Mouse (Mus musculus) neural tube, embryonic 13.5 days (tissue): ENCODE data around the gene Rnf126. TPM values are rescaled to one million over a fixed set of nuclear protein-coding genes. Genes with fewer than 3 reads are reported as not detected.
A peak's percentile ranks its signal among the peaks of the same experiment; 100 is the strongest.

ENCODE experiments used
- ATAC-seq: fragments of 200-750 bp; cut with Nextera tagmentation; 2 replicates; pipeline ENCODE4 v1.8.0; 2017; ENCODE audit warnings: low read depth, mild to moderate bottlenecking, moderate TSS enrichment, moderate library complexity
- H3K27ac ChIP-seq: fragments of 300-500 bp; sonication (generic); replicated peaks from 2 replicates; pipeline ENCODE4 v1.5.1; 2015; ENCODE audit warnings: moderate library complexity, mild to moderate bottlenecking, inconsistent platforms
- H3K27me3 ChIP-seq: fragments of 300-500 bp; sonication (generic); 2 replicates; pipeline ENCODE4 v1.6.1; 2015; ENCODE audit warnings: mild to moderate bottlenecking, inconsistent platforms
- H3K36me3 ChIP-seq: fragments of 300-500 bp; sonication (generic); 2 replicates; pipeline ENCODE4 v1.6.1; 2015; ENCODE audit warnings: mild to moderate bottlenecking, inconsistent platforms
- H3K4me1 ChIP-seq: fragments of 300-500 bp; sonication (generic); replicated peaks from 2 replicates; pipeline ENCODE4 v1.6.1; 2015; ENCODE audit warnings: inconsistent platforms
- H3K4me2 ChIP-seq: fragments of 300-500 bp; sonication (generic); 2 replicates; pipeline ENCODE4 v1.6.1; 2015; ENCODE audit warnings: inconsistent platforms, mild to moderate bottlenecking, moderate library complexity
- H3K4me3 ChIP-seq: fragments of 300-500 bp; sonication (generic); 2 replicates; pipeline ENCODE4 v1.5.1; 2015; ENCODE audit warnings: mild to moderate bottlenecking, inconsistent platforms
- H3K9ac ChIP-seq: fragments of 300-500 bp; sonication (generic); 2 replicates; pipeline ENCODE4 v1.6.1; 2015; ENCODE audit warnings: moderate library complexity, mild to moderate bottlenecking, inconsistent platforms
- H3K9me3 ChIP-seq: fragments of 300-500 bp; sonication (generic); 2 replicates; pipeline ENCODE4 v1.6.1; 2016; ENCODE audit warnings: inconsistent platforms
- WGBS: fragments of 180-500 bp; shearing (Covaris S2); methylation state at CpG from one replicate; pipeline ENCODE4 v1.1.7; 2015; 5-methylcytosine and 5-hydroxymethylcytosine counted together
- polyA plus RNA-seq: library from polyadenylated mRNA; unstranded; fragments of >200 nt; fragmentation: Nextera tagmentation; extraction: Ambion mirVana; gene quantifications from 2 replicates; pipeline ENCODE4 v1.2.1, GENCODE M21; 2015

Gene Rnf126
- polyA plus RNA-seq, 1 experiment from 2014 or later, result 98.5 TPM

DNA sequence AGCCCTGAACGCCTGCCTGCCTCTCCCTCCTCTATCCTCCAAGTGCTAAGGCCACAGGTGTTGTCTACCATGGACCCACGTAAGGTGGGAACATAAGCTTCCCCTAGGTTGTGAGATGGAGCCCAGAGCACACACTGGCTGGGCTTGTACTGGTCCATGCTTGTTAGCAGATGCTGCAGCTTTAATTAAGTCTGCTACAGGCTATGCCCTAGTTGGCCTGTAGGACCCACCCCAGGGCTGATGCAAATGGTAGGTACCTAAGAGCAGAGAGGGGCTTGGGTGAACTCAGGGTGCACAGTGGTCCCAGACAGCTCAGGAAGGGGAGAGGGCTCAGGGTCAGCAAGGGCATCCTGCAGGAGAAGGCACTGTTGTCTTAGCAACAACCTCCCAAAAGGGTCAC, 22.8 kb upstream of the Rnf126 start:
- H3K4me2 ChIP-seq, result no peak overlapping the region
- H3K4me1 ChIP-seq, result peaks cover 4% of the 10 kb centered on the region
- ATAC-seq, result no peak
- no peaks in the 10 kb centered on the region for H3K36me3 ChIP-seq
- whole genome bisulfite sequencing, result 57% methylated on average over 2 of the region's 2 CpGs
- H3K9ac ChIP-seq, result no peak overlapping the region
- H3K27me3 ChIP-seq, result peaks cover 10% of the 10 kb centered on the region; the same call in 1 of the 2 replicates
- no peak overlapping the region for H3K4me3 ChIP-seq
- H3K9me3 ChIP-seq, result no peaks in the 10 kb centered on the region
- no peak overlapping the region for H3K27ac ChIP-seq

DNA sequence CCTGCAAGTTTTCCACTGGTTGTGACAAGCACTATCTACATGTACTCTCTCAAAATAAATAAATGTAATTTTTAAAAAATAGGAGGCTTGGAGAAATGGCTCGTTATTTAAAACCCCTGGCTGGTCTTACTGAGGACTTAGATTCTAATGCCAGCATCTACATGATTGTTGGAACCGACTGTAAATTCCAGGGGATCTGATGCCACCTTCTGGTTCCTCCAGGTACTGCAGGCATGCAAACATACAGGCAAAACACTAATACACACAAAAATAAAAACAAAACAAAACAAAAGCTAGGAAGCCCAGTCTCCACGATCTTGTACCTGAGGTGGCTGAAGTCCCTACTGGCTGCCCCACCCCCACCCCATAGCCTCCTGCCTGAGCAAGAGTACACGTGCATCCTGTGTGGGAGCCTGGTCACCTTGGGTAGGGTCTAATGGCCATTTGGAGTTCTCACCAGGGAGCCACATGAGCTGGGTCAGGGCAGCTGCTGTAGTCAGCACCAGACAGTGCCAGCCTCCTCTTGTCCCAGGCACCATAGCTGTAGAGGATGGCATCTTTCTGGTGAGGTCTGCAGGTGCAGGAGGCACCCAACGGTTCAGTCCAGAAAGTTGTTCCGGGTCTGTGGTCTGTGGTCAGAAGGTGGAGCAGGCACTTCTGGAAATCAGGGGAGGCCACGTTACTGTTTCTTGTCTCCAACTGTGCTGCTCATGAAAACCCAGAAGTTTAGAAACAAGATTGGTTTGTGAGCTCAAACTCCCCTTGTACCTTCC, 21.8 kb upstream of the Rnf126 start:
- H3K9me3 ChIP-seq, result no peaks in the 10 kb centered on the region
- no peaks in the 10 kb centered on the region for H3K36me3 ChIP-seq
- no peak overlapping the region for H3K27ac ChIP-seq
- H3K4me2 ChIP-seq, result no peak overlapping the region
- H3K4me1 ChIP-seq, result peaks cover 5% of the 10 kb centered on the region; the same call in 1 of the 2 replicates
- ATAC-seq, result no peak
- peaks cover 18% of the 10 kb centered on the region for H3K27me3 ChIP-seq
- H3K9ac ChIP-seq, result no peak overlapping the region
- WGBS, result 42% methylated on average over 7 of the region's 7 CpGs
- H3K4me3 ChIP-seq, result no peak overlapping the region

DNA sequence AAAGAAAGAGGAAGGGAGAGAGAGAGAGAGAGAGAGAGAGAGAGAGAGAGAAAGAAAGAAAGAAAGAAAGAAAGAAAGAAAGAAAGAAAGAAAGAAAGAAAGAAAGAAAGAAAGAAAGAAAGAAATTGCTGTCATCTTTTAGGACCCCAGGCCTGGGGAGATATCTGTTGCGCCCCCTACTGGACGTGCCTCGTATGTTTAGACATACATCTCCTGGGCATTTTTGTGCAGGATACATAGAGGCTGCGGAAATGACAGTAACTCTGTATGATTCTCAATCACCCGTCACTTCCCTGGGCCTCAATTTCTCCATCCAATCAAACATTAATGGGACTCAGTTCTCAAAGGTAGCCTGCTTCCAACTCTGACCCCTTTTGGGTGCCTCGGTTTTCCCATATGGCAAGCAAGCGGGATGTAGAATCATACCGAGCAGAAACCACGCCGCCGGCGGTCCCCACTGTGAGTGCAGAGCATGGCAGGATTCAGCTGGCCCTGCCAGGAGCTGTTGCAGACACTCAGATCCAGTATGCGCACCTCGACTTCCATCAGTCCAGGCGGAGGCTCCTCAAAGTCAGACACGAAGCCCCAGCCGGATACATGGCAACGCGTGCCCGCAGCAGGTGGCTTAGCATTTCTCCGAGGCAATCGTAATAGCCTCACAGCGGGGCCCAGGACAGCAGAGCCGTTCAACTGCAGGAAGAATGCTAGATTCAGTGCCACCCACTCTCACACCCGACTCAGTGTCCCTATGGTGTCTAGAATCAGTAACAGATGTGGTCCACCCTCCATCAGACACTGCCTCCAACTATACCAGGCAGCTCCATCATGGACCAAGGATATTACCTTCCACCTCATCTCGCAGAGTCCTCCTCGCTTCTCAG, 17.4 kb upstream of the Rnf126 start:
- no peak overlapping the region for H3K4me2 ChIP-seq
- no peak overlapping the region for H3K9ac ChIP-seq
- ATAC-seq, result no peak
- no peaks in the 10 kb centered on the region for H3K9me3 ChIP-seq
- H3K27ac ChIP-seq, result no peak overlapping the region
- peaks cover 51% of the 10 kb centered on the region for H3K27me3 ChIP-seq
- H3K4me3 ChIP-seq, result no peak overlapping the region
- H3K36me3 ChIP-seq, result no peaks in the 10 kb centered on the region
- WGBS, result 32% methylated on average over 27 of the region's 27 CpGs
- H3K4me1 ChIP-seq, result peaks cover 25% of the 10 kb centered on the region

DNA sequence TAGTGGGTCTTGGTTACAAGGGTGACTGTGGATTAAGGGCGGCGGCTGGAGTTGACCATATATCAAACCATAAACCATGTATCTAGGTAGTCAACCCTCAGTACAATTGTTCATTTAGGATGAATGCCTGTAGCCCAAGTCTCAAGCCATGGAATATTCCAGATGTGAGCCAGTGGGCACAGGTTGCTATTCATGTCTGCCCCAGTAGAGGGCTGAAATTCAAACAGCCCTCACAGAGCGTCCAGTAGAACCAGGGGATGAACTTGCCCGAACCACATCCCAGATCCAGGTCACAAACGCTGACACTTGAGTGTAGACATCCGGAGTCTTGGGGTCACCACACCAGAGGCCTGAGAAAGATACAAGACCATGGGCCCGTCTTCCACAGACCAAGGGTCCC, 16.3 kb upstream of the Rnf126 start:
- Histone ChIP-seq H3K27ac (no peak overlapping the region), H3K4me1 (peaks cover 35% of the 10 kb centered on the region), H3K36me3 (no peaks in the 10 kb centered on the region), H3K4me3 (no peak overlapping the region), H3K4me2 (no peak overlapping the region), H3K27me3 (peaks cover 62% of the 10 kb centered on the region), H3K9ac (no peak overlapping the region), H3K9me3 (no peaks in the 10 kb centered on the region)
- ATAC-seq, result no peak
- 67% methylated on average over 7 of the region's 7 CpGs for WGBS

DNA sequence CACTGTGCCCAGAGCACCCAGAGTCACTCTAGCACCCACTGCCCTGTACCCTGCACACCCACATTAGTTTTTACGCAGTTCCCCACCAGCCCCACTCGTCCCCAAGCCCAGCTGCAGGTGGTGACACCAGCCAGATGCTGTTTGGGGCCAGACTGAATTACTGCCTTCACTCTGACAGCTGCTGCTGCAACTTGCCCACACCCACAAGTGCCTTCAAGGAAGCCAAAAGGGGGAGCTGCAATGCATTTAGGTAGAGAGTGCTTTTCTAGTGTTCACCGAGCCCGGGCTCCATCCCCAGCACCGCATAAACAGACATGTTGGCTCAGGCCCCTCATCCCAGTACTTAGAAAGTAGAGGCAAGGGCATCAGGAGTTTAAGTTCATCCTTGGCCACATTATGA, 15.2 kb upstream of the Rnf126 start:
- no peak for ATAC-seq
- Histone ChIP-seq H3K4me3 (no peak overlapping the region), H3K4me2 (no peak overlapping the region), H3K27ac (no peak overlapping the region), H3K9me3 (no peaks in the 10 kb centered on the region), H3K9ac (no peak overlapping the region), H3K36me3 (no peaks in the 10 kb centered on the region), H3K27me3 (peaks cover 69% of the 10 kb centered on the region), H3K4me1 (peaks cover 46% of the 10 kb centered on the region)
- WGBS, result 57% methylated on average over 5 of the region's 5 CpGs

DNA sequence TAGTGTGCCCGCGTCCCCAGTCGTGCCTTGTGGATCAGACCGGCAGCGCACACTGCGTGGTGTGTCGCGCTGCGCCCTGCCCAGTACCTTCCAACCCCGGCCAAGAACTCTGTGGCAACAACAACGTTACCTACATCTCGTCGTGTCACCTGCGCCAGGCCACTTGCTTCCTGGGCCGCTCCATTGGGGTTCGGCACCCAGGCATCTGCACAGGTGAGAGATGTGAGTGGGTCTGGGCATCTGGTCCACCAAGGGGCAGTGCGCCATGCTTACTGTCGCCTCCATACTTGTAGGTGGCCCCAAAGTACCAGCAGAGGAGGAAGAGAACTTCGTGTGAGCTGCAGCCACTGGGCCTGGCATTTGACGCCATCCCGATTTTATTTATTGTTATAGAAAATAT, 14.4 kb upstream of the Rnf126 start:
- peak overlapping the region; percentile 38 for H3K4me3 ChIP-seq
- H3K27me3 ChIP-seq, result peaks cover 77% of the 10 kb centered on the region
- H3K4me1 ChIP-seq, result peaks cover 49% of the 10 kb centered on the region
- no peaks in the 10 kb centered on the region for H3K36me3 ChIP-seq
- H3K4me2 ChIP-seq, result peak overlapping the region; percentile 60
- H3K27ac ChIP-seq, result no peak overlapping the region
- ATAC-seq, result 0 out of 2 replicates have a peak, but pooled peaks have one; percentile 1
- peak overlapping the region; percentile 50; the same call in 1 of the 2 replicates for H3K9ac ChIP-seq
- 30% methylated on average over 21 of the region's 21 CpGs for WGBS
- no peaks in the 10 kb centered on the region for H3K9me3 ChIP-seq

DNA sequence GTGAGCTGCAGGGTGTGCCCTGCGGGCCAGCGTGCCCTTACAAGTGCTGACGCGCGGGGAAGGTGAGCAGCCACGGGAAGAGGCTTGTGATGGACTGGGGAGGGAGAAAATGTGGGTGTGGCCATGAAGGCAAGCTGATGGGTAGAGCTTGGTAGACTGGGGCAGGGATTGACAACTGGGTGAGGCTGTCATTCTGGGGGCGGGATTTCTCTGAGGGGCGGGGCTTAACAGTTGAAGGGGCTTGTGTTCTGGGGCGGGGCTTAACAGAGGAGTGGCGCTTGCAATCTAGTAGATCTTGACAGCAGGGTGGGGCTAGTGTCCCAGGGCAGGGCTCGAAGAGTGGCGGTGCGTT, 13.9 kb upstream of the Rnf126 start:
- Histone ChIP-seq H3K27ac (no peak overlapping the region), H3K36me3 (no peaks in the 10 kb centered on the region), H3K9ac (peak overlapping the region; percentile 50), H3K9me3 (no peaks in the 10 kb centered on the region), H3K4me3 (peak overlapping the region; percentile 38), H3K4me1 (peaks cover 49% of the 10 kb centered on the region), H3K4me2 (peak overlapping the region; percentile 60), H3K27me3 (peaks cover 79% of the 10 kb centered on the region)
- under 1% methylated on average over 13 of the region's 13 CpGs for WGBS
- no peak; the same call in 1 of the 2 replicates for ATAC-seq

DNA sequence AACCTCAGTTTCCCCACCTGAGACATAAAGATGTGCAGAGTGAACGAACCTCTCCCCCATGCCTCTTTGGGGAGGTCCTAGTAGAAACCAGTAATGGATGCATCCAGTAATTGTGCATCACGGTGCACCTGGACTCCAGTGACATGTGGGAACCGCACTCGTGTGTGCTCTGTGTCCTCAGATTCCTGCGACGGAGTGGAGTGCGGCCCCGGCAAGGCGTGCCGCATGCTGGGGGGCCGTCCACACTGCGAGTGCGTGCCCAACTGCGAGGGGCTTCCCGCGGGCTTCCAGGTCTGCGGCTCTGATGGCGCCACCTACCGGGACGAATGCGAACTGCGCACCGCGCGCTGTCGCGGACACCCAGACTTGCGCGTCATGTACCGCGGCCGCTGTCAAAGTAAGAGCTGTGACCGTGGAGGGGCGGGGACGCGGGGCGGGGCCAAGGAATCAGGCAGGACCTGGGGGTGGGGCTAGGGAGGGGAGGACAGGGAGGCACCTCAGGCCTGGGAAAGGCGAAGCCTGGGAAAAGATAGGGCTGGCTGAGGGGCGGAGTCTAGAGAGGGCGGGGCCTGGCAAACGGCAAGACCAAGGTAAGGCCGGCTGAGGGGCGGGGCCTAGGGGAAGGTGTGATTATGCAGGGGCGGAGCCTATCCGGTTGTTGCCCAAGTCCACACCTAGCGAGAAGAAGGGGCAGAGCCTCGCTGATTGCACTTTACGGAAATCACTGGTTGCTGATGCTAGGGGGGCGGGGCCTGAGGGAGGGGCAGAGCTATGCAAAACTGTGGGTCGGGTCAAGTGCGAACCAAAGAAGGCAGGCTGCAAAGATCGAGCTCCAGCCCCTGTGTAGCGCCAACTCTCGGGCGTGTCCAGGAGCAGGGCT, 13.3 kb upstream of the Rnf126 start:
- peak overlapping the region; percentile 50 for H3K9ac ChIP-seq
- H3K27me3 ChIP-seq, result peaks cover 78% of the 10 kb centered on the region
- no peak overlapping the region for H3K27ac ChIP-seq
- peak; percentile 91 for ATAC-seq
- 2% methylated on average over 55 of the region's 55 CpGs for WGBS
- peak overlapping the region; percentile 60 for H3K4me2 ChIP-seq
- peaks cover 49% of the 10 kb centered on the region for H3K4me1 ChIP-seq
- H3K4me3 ChIP-seq, result peak overlapping the region; percentile 38
- H3K9me3 ChIP-seq, result peaks cover 4% of the 10 kb centered on the region; the same call in 1 of the 2 replicates
- no peaks in the 10 kb centered on the region for H3K36me3 ChIP-seq

DNA sequence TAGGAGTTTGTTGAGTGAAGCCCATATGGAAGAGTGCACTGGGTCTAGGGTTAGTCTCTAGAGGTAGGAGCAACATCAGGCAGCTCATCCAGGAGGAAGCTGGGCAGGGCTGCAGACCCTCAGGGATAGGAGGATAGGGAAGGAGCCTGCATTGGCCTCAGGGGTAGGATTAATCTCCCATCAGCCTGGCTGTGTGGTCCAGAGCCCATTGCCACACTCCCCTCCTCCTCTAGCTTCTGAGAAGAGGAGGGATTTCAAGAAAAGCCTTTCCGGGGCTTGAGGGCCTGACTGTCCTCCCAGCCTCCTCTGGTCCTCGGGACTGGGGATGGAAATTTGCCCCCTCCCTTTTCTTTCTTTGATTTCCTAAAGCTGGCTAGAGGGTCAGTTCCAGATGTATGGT, 12.4 kb upstream of the Rnf126 start:
- Histone ChIP-seq H3K27ac (no peak overlapping the region), H3K4me1 (peaks cover 45% of the 10 kb centered on the region), H3K4me3 (no peak overlapping the region), H3K36me3 (no peaks in the 10 kb centered on the region), H3K9me3 (peaks cover 6% of the 10 kb centered on the region; the same call in 1 of the 2 replicates), H3K9ac (no peak overlapping the region), H3K27me3 (peaks cover 69% of the 10 kb centered on the region), H3K4me2 (no peak overlapping the region)
- no peak for ATAC-seq
- WGBS, result 19% methylated on average over 2 of the region's 2 CpGs

DNA sequence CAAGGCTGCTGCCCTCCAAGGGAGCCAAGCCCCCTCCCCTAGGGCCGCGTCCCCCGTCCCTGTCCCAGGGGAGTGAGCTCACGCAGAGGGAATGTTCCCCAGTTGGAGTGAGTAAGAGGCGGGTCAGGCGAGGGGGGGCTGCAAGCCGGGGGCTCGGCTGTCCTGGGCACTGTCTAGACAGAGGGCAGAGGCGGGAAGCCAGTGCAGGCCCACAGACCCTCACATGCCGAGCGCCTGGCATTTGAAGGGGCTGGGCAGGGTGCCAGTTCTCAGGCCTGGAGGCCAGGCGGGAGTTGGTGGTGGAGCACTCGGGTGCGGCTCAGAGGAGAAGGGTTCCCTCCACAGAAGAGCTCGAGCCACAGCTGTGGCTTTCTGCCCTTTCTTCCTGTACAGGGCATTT, 11.3 kb upstream of the Rnf126 start:
- no peak overlapping the region for H3K27ac ChIP-seq
- no peaks in the 10 kb centered on the region for H3K36me3 ChIP-seq
- no peak overlapping the region for H3K9ac ChIP-seq
- H3K4me1 ChIP-seq, result peaks cover 44% of the 10 kb centered on the region
- 13% methylated on average over 15 of the region's 15 CpGs for WGBS
- H3K27me3 ChIP-seq, result peaks cover 60% of the 10 kb centered on the region
- ATAC-seq, result peak; percentile 16; the same call in 1 of the 2 replicates
- no peak overlapping the region for H3K4me3 ChIP-seq
- H3K9me3 ChIP-seq, result peaks cover 6% of the 10 kb centered on the region; the same call in 1 of the 2 replicates
- peak overlapping the region; percentile 55; the same call in 1 of the 2 replicates for H3K4me2 ChIP-seq

DNA sequence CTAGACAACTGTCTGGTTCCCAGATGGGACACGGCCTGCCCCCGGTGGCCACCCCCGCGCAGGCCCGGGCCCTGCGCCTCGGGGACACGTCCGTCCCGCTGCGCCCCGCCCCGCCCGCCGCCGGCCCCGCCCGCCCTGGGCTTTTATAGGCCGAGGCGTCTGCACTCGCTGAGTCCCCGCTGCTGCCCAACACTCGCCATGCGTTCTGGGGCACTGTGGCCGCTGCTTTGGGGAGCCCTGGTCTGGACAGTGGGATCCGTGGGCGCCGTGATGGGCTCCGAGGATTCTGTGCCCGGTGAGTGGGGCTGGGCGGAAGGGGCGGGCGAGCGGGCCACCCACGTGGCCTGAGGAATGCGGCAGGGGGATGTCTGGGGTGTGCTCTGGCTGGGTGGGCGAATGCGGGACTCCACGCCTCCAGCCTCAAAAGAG, 10.4 kb upstream of the Rnf126 start, which contains the start of gene Fstl3:
Gene Fstl3, plus strand, starts transcription at position 170 of the 429 bp plus-strand sequence.
- under 1% methylated on average over 39 of the region's 39 CpGs for WGBS
- Histone ChIP-seq H3K9me3 (peaks cover 6% of the 10 kb centered on the region; the same call in 1 of the 2 replicates), H3K4me1 (peaks cover 44% of the 10 kb centered on the region), H3K9ac (peak within 1 kb of the TSS; percentile 60), H3K27ac (no peak within 1 kb of the TSS), H3K27me3 (peaks cover 52% of the 10 kb centered on the region), H3K4me3 (peak within 1 kb of the TSS; percentile 29), H3K4me2 (peak within 1 kb of the TSS; percentile 55), H3K36me3 (no peaks in the 10 kb centered on the region)
- ATAC-seq, result no peak
